Mouse (Mus musculus): Measurements from ENCODE around the gene Dnajb4. TPM values are rescaled to one million over a fixed set of nuclear protein-coding genes. Genes with fewer than 3 reads are reported as not detected.
"Not testable (repeated sequence)": the region's sequence is repeated elsewhere in the genome, so short reads cannot be mapped to it uniquely, and the experiment has no call there.

The Dnajb4 gene
- total RNA-seq, 2 experiments from 2014 or later: 75.4 to 76.8 TPM

GRCm38 (mm10) chr3:152209177-152209966 is 730 bp downstream of the Dnajb4 start:
- DNase-seq (ENCODE audit: low spot score in 2 of 2): peak in 1 of 2 experiments; percentile 46

- DNase-seq (ENCODE audit: low spot score in 2 of 2): no peak
Measured at GRCm38 (mm10) chr3:152208096-152208885, 1.8 kb downstream of the Dnajb4 start.

- DNase-seq (ENCODE audit: low spot score in 2 of 2): no peak
Measured at GRCm38 (mm10) chr3:152207156-152207555, 2.9 kb downstream of the Dnajb4 start.

- DNase-seq (ENCODE audit: low spot score in 2 of 2): no peak
Measured at GRCm38 (mm10) chr3:152204577-152204976, 5.5 kb downstream of the Dnajb4 start.

- no peak for DNase-seq (ENCODE audit: low spot score in 2 of 2)
Measured at GRCm38 (mm10) chr3:152203996-152204395, 6.1 kb downstream of the Dnajb4 start.

GRCm38 (mm10) chr3:152203411-152203810 is 6.7 kb downstream of the Dnajb4 start:
- no peak for DNase-seq (ENCODE audit: low spot score in 2 of 2)

GRCm38 (mm10) chr3:152202942-152203341 is 7.2 kb downstream of the Dnajb4 start:
- no peak for DNase-seq (ENCODE audit: low spot score in 2 of 2)

- DNase-seq (ENCODE audit: low spot score in 2 of 2): no peak
Measured at GRCm38 (mm10) chr3:152201651-152202050, 8.5 kb downstream of the Dnajb4 start.

GRCm38 (mm10) chr3:152201181-152201580 is 8.9 kb downstream of the Dnajb4 start:
- DNase-seq (ENCODE audit: low spot score in 2 of 2): no peak

- DNase-seq (ENCODE audit: low spot score in 2 of 2): no peak
Measured at GRCm38 (mm10) chr3:152199125-152199524, 11.0 kb downstream of the Dnajb4 start.

GRCm38 (mm10) chr3:152197246-152197645 is 12.9 kb downstream of the Dnajb4 start:
- DNase-seq (ENCODE audit: low spot score in 2 of 2): not testable (repeated sequence)

GRCm38 (mm10) chr3:152193635-152194097 is 16.4 kb downstream of the Dnajb4 start:
- peak; percentile 87 to 93 for DNase-seq (ENCODE audit: low spot score in 2 of 2)

- no peak for DNase-seq (ENCODE audit: low spot score in 2 of 2)
Measured at GRCm38 (mm10) chr3:152193177-152193576, 16.9 kb downstream of the Dnajb4 start.

- DNase-seq (ENCODE audit: low spot score in 2 of 2): no peak
Measured at GRCm38 (mm10) chr3:152192238-152192931, 17.7 kb downstream of the Dnajb4 start.

GRCm38 (mm10) chr3:152191791-152192237 is 18.3 kb downstream of the Dnajb4 start:
- peak in 1 of 2 experiments; percentile 22 for DNase-seq (ENCODE audit: low spot score in 2 of 2)

GRCm38 (mm10) chr3:152190679-152191477 is 19.2 kb downstream of the Dnajb4 start:
- peak in 1 of 2 experiments; percentile 19 for DNase-seq (ENCODE audit: low spot score in 2 of 2)

GRCm38 (mm10) chr3:152189306-152189705 is 20.8 kb downstream of the Dnajb4 start:
- DNase-seq (ENCODE audit: low spot score in 2 of 2): no peak

GRCm38 (mm10) chr3:152186106-152186505 is 24.0 kb downstream of the Dnajb4 start:
- DNase-seq (ENCODE audit: low spot score in 2 of 2): no peak

- no peak for DNase-seq (ENCODE audit: low spot score in 2 of 2)
Measured at GRCm38 (mm10) chr3:152183522-152183921, 26.6 kb downstream of the Dnajb4 start.

- DNase-seq (ENCODE audit: low spot score in 2 of 2): no peak
Measured at GRCm38 (mm10) chr3:152180624-152181023, 29.5 kb downstream of the Dnajb4 start.

Measured in adrenal gland, adult 18-20 months (tissue).